Mouse (Mus musculus): Measurements from ENCODE around the gene Rpl23a. TPM values are rescaled to one million over a fixed set of nuclear protein-coding genes. Genes with fewer than 3 reads are reported as not detected.

The Rpl23a gene
- polyA plus RNA-seq, 1 experiment, result 299 TPM

DNA sequence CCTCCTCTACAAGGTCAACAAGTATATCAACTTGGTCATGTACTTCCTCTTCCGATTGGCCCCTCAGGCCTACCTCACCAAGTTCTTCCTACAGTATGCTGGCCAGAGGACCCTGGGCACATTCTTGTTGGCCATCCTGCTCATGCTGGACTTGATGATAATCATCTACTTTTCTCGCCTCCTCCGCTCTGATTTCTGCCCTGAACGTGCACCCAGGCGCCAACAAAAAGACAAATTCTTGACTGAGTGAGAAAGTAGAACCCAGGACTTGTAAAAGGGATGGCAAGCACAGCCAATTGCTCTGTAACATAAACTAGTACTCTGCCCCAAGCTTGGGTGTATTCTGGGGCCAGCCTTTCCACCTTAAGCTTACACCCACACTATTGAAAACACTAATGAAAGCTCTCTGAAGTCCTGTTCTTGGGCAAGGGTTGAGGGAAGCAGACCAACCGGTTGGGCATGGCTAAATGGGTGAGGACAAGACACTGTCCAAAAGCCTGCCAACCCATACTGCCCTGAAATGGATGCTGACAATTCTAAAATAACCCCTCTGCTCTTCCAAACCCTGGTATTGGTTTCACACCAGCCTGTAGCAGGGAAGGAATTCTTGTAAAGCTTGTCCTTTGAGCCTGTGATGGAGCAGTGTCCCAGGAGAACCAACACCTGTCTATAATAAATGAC is 3.2 kb downstream of the Rpl23a start:
- Histone ChIP-seq H3K27ac (ENCODE audit: control insufficient read depth, insufficient read depth, low read depth, low read length, poor library complexity) (no peak overlapping the region), H3K4me1 (ENCODE audit: control insufficient read depth, insufficient read depth, low read length) (no peaks in the 10 kb centered on the region; the same call in none of the 2 replicates), H3K4me3 (replicated peaks; ENCODE audit: control insufficient read depth, low read depth, low read length) (peak overlapping the region; percentile 18)
- WGBS, result 75% methylated on average over 6 of the region's 6 CpGs
- no peak for TF ChIP-seq POLR2A (IDR thresholded peaks at IDR 0.05; ENCODE audit: borderline replicate concordance, control insufficient read depth, low read depth, low read length)
- no peak for TF ChIP-seq CTCF (IDR thresholded peaks at IDR 0.05; ENCODE audit: control insufficient read depth, insufficient read depth, low read length)

DNA sequence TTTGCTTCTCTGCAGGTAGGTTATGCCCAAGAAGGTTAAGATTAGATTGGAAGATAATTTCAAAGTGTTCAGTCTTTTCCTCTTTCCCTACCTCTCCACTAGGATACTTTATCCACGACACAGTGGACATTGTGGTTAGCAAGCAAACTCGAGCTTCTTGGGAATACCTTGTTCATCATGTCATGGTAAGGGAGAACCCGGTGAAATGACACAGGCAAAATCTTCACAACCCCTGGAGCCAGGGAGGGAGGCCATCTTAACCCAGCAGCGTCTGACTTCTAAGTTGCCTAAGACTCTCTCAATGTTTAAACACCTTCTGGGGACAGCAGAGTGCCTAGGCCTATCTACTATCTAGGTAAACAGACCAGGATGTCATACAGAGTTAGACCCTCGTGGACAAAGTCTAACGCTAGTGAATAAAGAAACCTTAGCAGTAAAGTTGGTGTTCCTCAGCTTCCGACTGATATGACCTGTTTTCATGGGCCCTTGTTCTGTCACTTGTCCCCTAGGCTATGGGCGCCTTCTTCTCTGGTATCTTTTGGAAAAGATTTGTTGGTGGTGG is 3.9 kb downstream of the Rpl23a start:
- Histone ChIP-seq H3K27ac (ENCODE audit: control insufficient read depth, insufficient read depth, low read depth, low read length, poor library complexity) (peak overlapping the region; percentile 83), H3K4me1 (ENCODE audit: control insufficient read depth, insufficient read depth, low read length) (no peaks in the 10 kb centered on the region; the same call in none of the 2 replicates), H3K4me3 (replicated peaks; ENCODE audit: control insufficient read depth, low read depth, low read length) (peak overlapping the region; percentile 86)
- WGBS, result 39% methylated on average over 8 of the region's 8 CpGs
- TF ChIP-seq CTCF (IDR thresholded peaks at IDR 0.05; ENCODE audit: control insufficient read depth, insufficient read depth, low read length) (no peak), POLR2A (IDR thresholded peaks at IDR 0.05; ENCODE audit: borderline replicate concordance, control insufficient read depth, low read depth, low read length) (no peak)

GRCm38 (mm10) chr11:78178859-78179437 is 4.4 kb downstream of the Rpl23a start:
- Histone ChIP-seq H3K27ac (ENCODE audit: control insufficient read depth, insufficient read depth, low read depth, low read length, poor library complexity) (peak overlapping the region; percentile 83), H3K4me1 (ENCODE audit: control insufficient read depth, insufficient read depth, low read length) (no peaks in the 10 kb centered on the region; the same call in none of the 2 replicates), H3K4me3 (replicated peaks; ENCODE audit: control insufficient read depth, low read depth, low read length) (peak overlapping the region; percentile 86)
- TF ChIP-seq CTCF (IDR thresholded peaks at IDR 0.05; ENCODE audit: control insufficient read depth, insufficient read depth, low read length), result no peak
- WGBS, result 3% methylated on average over 29 of the region's 29 CpGs

DNA sequence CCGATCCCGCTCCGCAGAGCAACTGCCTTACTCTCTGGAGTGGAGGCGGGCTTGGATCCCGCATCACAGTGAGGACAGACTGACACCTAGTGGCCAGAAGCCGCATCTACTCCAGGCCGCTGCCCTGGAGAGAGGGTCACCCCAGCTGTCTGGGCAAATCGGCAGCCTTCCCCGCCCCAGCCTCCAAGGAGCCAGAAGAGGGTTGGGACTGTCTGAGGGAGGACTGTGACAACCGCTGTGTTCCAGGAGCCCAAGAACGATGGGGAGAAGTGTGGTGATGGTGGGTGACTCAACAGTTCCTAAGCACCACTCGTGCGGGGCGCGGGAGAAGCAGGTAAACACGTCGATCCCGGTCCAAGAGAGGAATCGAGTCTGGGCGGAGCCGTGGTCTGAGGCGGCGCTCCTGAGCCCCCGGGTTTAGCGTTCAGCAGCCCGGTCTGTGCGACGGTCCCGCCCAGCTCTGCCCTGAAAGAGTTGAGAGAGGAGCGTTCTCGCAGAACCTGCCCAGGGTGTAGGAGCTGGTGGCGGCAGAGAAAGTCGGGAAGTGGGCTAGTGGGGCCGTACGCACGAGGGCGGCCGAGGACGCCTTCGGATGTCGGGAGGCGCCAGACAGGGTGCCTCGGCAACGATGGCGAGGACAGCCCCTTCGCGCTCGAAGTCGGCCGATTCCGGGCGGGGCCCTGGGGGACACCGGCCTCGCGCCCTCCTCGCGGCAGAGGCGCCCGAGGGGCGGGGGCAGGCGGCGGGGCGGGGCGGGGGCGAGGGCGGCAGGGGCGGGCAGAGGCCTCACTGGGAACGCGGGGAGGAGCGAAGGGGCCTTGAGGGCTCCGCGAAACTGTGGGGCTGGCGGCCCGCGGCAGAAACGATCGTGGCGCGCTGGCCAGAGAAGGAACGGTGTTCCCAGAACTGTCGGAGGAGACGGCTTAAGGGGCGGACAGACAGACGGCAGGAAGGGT is 5.2 kb downstream of the Rpl23a start:
- TF ChIP-seq CTCF (IDR thresholded peaks at IDR 0.05; ENCODE audit: control insufficient read depth, insufficient read depth, low read length) (peak; percentile 98), POLR2A (IDR thresholded peaks at IDR 0.05; ENCODE audit: borderline replicate concordance, control insufficient read depth, low read depth, low read length) (peak; percentile 76)
- Histone ChIP-seq H3K4me1 (ENCODE audit: control insufficient read depth, insufficient read depth, low read length) (no peaks in the 10 kb centered on the region; the same call in none of the 2 replicates), H3K27ac (ENCODE audit: control insufficient read depth, insufficient read depth, low read depth, low read length, poor library complexity) (peak overlapping the region; percentile 97), H3K4me3 (replicated peaks; ENCODE audit: control insufficient read depth, low read depth, low read length) (peak overlapping the region; percentile 96)
- WGBS, result under 1% methylated on average over 83 of the region's 84 CpGs

DNA sequence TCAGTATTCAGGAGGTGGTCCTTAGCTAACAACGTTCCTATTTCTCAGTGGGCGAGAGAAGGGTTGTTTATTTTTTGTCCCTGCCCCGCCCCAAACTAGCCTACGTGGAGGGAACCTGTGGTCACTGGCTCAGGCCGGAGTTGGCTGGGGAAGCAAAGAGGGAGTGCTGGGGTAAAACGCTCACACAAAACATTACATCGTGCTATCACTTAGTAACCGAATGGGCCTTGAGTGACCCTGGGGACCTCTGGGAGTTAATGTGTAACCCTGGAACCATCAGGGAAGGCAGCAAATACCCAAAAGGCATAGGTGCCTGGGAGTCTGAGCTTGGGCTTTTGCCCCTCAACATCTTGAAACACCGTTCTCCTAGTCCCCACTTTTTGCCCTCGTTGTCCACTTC is 5.9 kb downstream of the Rpl23a start:
- WGBS, result under 1% methylated on average over 10 of the region's 10 CpGs
- no peak for TF ChIP-seq POLR2A (IDR thresholded peaks at IDR 0.05; ENCODE audit: borderline replicate concordance, control insufficient read depth, low read depth, low read length)
- no peak for TF ChIP-seq CTCF (IDR thresholded peaks at IDR 0.05; ENCODE audit: control insufficient read depth, insufficient read depth, low read length)
- H3K4me1 ChIP-seq (ENCODE audit: control insufficient read depth, insufficient read depth, low read length), result no peaks in the 10 kb centered on the region; the same call in none of the 2 replicates
- peak overlapping the region; percentile 96 for H3K4me3 ChIP-seq (replicated peaks; ENCODE audit: control insufficient read depth, low read depth, low read length)
- peak overlapping the region; percentile 97 for H3K27ac ChIP-seq (ENCODE audit: control insufficient read depth, insufficient read depth, low read depth, low read length, poor library complexity)

GRCm38 (mm10) chr11:78176905-78177331 is 6.5 kb downstream of the Rpl23a start:
- TF ChIP-seq POLR2A (IDR thresholded peaks at IDR 0.05; ENCODE audit: borderline replicate concordance, control insufficient read depth, low read depth, low read length) (no peak), CTCF (IDR thresholded peaks at IDR 0.05; ENCODE audit: control insufficient read depth, insufficient read depth, low read length) (no peak)
- H3K27ac ChIP-seq (ENCODE audit: control insufficient read depth, insufficient read depth, low read depth, low read length, poor library complexity), result peak overlapping the region; percentile 97
- H3K4me1 ChIP-seq (ENCODE audit: control insufficient read depth, insufficient read depth, low read length), result no peaks in the 10 kb centered on the region; the same call in none of the 2 replicates
- WGBS, result under 1% methylated on average over 23 of the region's 23 CpGs
- peak overlapping the region; percentile 96 for H3K4me3 ChIP-seq (replicated peaks; ENCODE audit: control insufficient read depth, low read depth, low read length)

DNA sequence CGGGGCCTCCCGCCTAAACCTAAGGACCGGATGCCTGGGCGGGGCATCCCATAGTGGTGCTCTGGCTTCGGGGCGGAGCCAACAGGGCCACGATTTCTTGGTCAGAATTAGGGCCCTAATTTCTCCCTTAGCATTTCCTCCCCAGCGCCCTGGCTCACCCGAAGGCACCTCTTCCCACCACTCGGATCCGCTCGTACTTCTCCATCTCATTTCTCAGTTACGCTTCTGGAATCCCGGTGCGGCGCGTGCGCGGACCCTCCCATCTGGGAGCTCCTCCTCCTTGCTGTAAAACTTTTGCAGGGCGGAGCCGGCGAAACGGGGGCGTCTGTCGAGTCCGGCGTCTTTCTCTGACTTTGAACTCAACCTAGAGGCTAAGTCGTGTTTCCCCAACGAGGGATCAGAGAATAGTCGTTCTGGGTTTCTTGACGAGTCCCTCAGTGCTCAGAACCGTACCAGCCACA is 7.0 kb downstream of the Rpl23a start, which contains the start of the genes Nek8 and Tlcd1:
Nek8 (minus strand) TSS at position 274 of the 461 bp plus-strand sequence.
Tlcd1 (plus strand) TSS at position 310 of the 461 bp plus-strand sequence.
- WGBS, result under 1% methylated on average over 32 of the region's 32 CpGs
- no peak for TF ChIP-seq CTCF (IDR thresholded peaks at IDR 0.05; ENCODE audit: control insufficient read depth, insufficient read depth, low read length)
- peak; percentile 34; the same call in 1 of the 2 replicates for TF ChIP-seq POLR2A (IDR thresholded peaks at IDR 0.05; ENCODE audit: borderline replicate concordance, control insufficient read depth, low read depth, low read length)
- Histone ChIP-seq H3K4me3 (replicated peaks; ENCODE audit: control insufficient read depth, low read depth, low read length) (peak within 1 kb of the TSS; percentile 96), H3K4me1 (ENCODE audit: control insufficient read depth, insufficient read depth, low read length) (no peaks in the 10 kb centered on the region; the same call in none of the 2 replicates), H3K27ac (ENCODE audit: control insufficient read depth, insufficient read depth, low read depth, low read length, poor library complexity) (peak within 1 kb of the TSS; percentile 97)

Data from bone marrow, adult 2 months (tissue).